Mouse (Mus musculus) gastrocnemius, postnatal 36 days (tissue): Measurements from ENCODE around the gene Lmod3. TPM values are rescaled to one million over a fixed set of nuclear protein-coding genes. Genes with fewer than 3 reads are reported as not detected.

Experiments
- DNase-seq, 2 experiments: peaks; one replicate each; pipeline ENCODE4 v3.0.0; 2022
- intact Hi-C: fragments of 180-260 bp; cut with DNase I; formaldehyde crosslinking; loops from one replicate; pipeline ENCODE4 v1.15.1; 2025
- total RNA-seq, 2 experiments: library from RNA; stranded (reverse); gene quantifications; 2 replicates each; pipeline ENCODE4 v1.2.3; 2021

Lmod3 gene
- total RNA-seq, 2 experiments from 2014 or later: 126 to 132 TPM

DNA sequence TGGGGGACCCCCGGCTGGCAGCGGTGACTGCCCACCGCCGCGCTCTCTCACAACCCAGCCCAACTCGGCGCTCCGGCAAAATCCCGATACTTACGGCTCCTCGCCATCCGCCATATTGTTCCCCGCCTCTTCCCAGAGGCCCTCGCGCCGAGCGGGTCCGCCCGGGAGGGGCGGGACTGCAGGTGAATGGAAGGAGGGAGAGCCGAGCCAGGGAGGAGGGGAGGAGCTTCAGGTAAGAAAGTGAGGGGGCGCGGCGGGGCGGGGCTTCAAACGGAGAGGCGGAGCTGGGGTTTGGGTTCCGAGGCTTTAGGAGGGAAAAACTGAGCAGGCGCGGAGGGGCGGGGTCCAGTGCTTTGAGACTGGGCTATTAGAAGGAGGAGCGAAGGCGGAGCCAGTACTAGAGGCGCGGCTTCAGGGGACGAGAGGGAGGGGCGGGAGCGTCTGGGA lies 47.1 kb downstream of the Lmod3 start, which contains the start of gene Uba3:
Gene Uba3 (minus strand): TSS at position 209 of the 447 bp plus-strand sequence.
- intact Hi-C loops: no loop called here
- peak; percentile 99 for DNase-seq

DNA sequence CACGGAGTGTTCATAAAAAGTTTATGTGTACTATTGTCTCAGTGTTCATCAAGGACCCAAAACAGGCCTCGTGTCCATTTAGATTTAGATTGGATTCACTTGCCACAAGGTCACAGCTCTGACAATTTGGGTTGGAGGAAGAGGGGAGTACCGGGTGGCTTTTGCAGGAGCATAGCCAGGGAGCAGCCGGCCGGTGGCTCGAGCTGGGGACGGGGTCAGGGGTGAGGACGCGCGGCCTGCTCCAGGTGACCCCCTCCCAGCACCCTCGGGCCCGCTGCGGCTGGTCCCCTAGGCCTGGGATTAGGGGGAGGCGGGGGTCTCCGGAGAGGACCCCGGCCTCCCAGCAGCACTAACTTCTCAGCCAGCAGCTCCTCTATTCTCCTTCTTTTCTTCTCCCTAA lies 47.6 kb downstream of the Lmod3 start:
- intact Hi-C loops: no loop called here
- DNase-seq: peak in 1 of 2 experiments; percentile 9

DNA sequence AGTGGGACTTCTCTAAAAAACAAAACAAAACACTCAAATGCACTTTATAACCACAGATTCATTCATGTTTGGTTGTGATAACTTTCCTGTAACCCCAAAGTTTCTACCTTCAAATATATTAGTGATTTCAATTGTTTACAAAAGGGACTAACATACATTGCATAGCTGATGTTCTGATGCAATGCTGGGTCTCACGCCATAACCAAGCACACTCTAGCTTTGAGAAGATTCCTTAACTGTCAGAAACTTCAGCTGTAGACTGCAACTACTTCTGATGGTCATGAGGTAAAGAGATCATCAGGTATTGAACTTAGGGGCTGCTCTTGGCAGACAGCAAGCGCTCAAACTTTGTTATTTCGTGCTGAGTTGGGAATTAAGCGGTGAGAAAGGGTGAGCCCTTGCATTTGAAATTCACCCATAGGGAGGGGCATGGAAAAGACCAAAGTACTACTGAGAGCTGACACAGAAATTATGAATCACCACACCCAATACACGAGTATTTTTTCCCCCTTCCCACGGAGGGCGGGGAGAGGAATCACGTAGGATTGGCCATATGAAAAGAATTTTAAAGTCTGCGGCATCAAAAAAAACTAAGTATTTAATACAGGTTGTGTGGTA lies 48.2 kb downstream of the Lmod3 start:
- intact Hi-C loops: no loop called here
- no peak for DNase-seq

DNA sequence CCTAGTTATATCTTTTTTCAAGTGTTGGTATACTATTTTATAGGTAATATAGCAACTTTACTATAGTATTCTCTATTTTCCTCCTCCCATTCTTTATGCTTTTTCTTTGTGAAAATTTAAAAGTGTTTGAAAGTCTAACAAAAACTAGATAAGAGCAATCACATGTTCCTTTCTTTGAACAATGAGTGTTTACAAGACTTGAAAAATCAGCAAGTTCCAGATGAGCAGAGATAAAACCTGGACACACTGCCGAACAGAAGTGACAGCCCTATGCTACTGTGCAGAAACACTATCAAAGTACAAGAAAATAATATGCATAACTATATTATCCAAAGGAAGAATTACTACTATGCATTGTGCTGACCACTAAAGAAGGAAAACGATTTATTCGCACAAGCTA lies 50.1 kb downstream of the Lmod3 start:
- intact Hi-C loops: no loop called here
- DNase-seq: no peak

DNA sequence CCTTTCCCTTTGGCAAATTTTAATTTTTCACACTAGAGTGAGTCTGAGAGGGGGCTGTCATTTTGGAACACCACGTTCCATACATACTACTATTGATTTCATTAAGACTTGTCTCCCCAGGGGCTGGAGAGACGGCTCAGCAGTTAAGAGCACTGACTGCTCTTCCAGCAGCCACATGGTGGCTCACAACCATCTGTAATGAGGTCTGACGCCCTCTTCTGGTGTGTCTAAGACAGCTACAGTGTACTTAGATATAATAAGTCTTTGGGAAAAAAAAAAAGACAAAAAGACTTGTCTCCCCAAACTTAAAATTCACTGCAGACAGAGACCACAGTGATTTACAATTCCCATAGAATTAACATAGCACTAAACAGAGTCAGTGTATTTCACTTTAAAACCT lies 52.1 kb downstream of the Lmod3 start:
- intact Hi-C loops: no loop called here
- no peak for DNase-seq

Other genes with a start within 250 kb of the Lmod3 start
- under 1 TPM; 0.28 to 0.49 TPM for gene Fam19a4, start 192.3 kb downstream of the Lmod3 start, total RNA-seq
- gene Eogt, start 103.6 kb downstream of the Lmod3 start, total RNA-seq: 1 to 10 TPM; 6.1 to 6.6 TPM
- gene Tmf1, start 73.6 kb downstream of the Lmod3 start, total RNA-seq: 10 to 100 TPM; 37.4 to 42.6 TPM
- gene Uba3, start 47.1 kb downstream of the Lmod3 start, total RNA-seq: 10 to 100 TPM; 31.7 to 32.2 TPM
- 100 to 1,000 TPM; 133 to 150 TPM for gene Arl6ip5, start 42.1 kb downstream of the Lmod3 start, total RNA-seq